Mouse (Mus musculus): Measurements from ENCODE around the gene Aen.
A peak's percentile ranks its signal among the peaks of the same experiment; 100 is the strongest.

DNA sequence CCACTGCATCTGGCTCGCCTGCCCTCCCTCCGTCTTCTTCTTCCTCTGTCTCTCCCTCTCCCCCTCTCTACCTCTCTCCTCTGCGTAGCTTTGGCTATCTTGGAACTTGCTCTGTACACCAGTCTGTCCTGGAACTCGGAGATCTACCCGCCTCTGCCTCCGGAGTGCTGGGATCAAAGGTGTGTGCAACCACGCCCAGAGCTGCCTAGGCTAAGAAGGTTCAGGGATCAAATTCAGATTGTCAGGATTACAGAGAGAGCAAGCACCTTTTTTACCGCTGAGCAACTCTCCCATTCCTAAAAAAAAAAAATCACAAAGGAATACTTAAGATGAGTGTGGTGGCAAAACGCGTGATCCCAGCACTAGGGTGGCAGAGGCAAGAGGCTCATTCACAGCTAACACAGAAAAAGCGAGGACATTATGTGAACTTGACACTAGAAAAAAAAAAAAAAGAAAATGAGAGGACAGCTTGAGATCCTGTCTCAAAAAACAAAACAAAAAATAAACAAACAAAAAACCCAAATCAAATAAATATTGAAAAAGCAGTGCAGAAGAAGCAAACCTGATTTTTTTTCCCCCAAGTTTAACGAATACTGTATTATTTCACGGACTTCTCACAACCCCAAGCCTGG is 517 bp upstream of the Aen start:
- TF ChIP-seq EP300 (IDR thresholded peaks at IDR 0.05; ENCODE audit: low read length) (no peak), ZKSCAN1 (IDR thresholded peaks at IDR 0.05; ENCODE audit: borderline replicate concordance, low read depth, low read length) (no peak), BHLHE40 (IDR thresholded peaks at IDR 0.05; ENCODE audit: low read depth, low read length) (no peak), POLR2A (IDR thresholded peaks at IDR 0.05; ENCODE audit: low read depth, low read length) (no peak), CTCF (conservative IDR thresholded peaks at IDR 0.05 in 1 of 2, IDR thresholded peaks at IDR 0.05 in 1 of 2; ENCODE audit: low read depth in 2 of 2, low read length in 2 of 2) (no peak), USF2 (conservative IDR thresholded peaks at IDR 0.05; ENCODE audit: low read depth, low read length) (no peak), MXI1 (IDR thresholded peaks at IDR 0.05; ENCODE audit: low read depth, low read length) (no peak), POLR2AphosphoS2 (IDR thresholded peaks at IDR 0.05; ENCODE audit: low read depth, low read length) (no peak), RAD21 (IDR thresholded peaks at IDR 0.05; ENCODE audit: low read depth, low read length) (no peak), JUND (conservative IDR thresholded peaks at IDR 0.05; ENCODE audit: low read depth, low read length) (0 out of 2 replicates have a peak, but pooled peaks have one; percentile 11), CHD1 (IDR thresholded peaks at IDR 0.05; ENCODE audit: low read depth, low read length) (no peak), MAFK (IDR thresholded peaks at IDR 0.05; ENCODE audit: insufficient replicate concordance, low read length) (0 out of 2 replicates have a peak, but pooled peaks have one; percentile 21), MEF2A (IDR thresholded peaks at IDR 0.05; ENCODE audit: borderline replicate concordance, low read depth, low read length) (no peak)

Data from CH12.LX (cell line).